Mouse (Mus musculus) stomach, postnatal 0 days (tissue): ENCODE data around the gene Oit1. TPM values are rescaled to one million over a fixed set of nuclear protein-coding genes. Genes with fewer than 3 reads are reported as not detected.

ENCODE experiments used
- ATAC-seq: fragments of 200-750 bp; cut with Nextera tagmentation; 2 replicates; pipeline ENCODE4 v1.8.0; 2017; ENCODE audit not compliant: low FRiP score, low TSS enrichment
- DNase-seq: peaks from one replicate; pipeline ENCODE4 v3.0.0-alpha.2; 2016; ENCODE audit warnings: low spot score
- H3K27ac ChIP-seq: fragments of 300-500 bp; sonication (generic); replicated peaks from 2 replicates; pipeline ENCODE4 v1.5.1; 2014; ENCODE audit warnings: mild to moderate bottlenecking, control low read depth
- H3K27me3 ChIP-seq: fragments of 300-500 bp; sonication (generic); 2 replicates; pipeline ENCODE4 v1.6.1; 2014; ENCODE audit warnings: low read length; ENCODE audit not compliant: control insufficient read depth, insufficient read depth
- H3K36me3 ChIP-seq: fragments of 300-500 bp; sonication (generic); 2 replicates; pipeline ENCODE4 v1.6.1; 2014; ENCODE audit warnings: low read length, mixed read lengths; ENCODE audit not compliant: control insufficient read depth, insufficient read depth
- H3K4me1 ChIP-seq: fragments of 300-500 bp; sonication (generic); replicated peaks from 2 replicates; pipeline ENCODE4 v1.6.1; 2014; ENCODE audit warnings: antibody characterized with exemption; ENCODE audit not compliant: control insufficient read depth, insufficient read depth
- H3K4me2 ChIP-seq: fragments of 300-500 bp; sonication (generic); replicated peaks from 2 replicates; pipeline ENCODE4 v1.6.1; 2014; ENCODE audit warnings: low read depth, mild to moderate bottlenecking, control low read depth, moderate library complexity
- H3K4me3 ChIP-seq: fragments of 300-500 bp; sonication (generic); 2 replicates; pipeline ENCODE4 v1.5.1; 2014; ENCODE audit warnings: low read depth, low read length, control low read depth
- H3K9ac ChIP-seq: fragments of 300-500 bp; sonication (generic); 2 replicates; pipeline ENCODE4 v1.6.1; 2014; ENCODE audit warnings: mild to moderate bottlenecking, low read length, control low read depth, mixed read lengths
- H3K9me3 ChIP-seq: fragments of 300-500 bp; sonication (generic); 2 replicates; pipeline ENCODE4 v1.6.1; 2016; ENCODE audit warnings: low read length; ENCODE audit not compliant: control insufficient read depth
- CTCF ChIP-seq: IDR thresholded peaks from 2 replicates; pipeline ENCODE4 v1.5.1; 2016; ENCODE audit warnings: antibody characterized with exemption, low read depth, mild to moderate bottlenecking, moderate library complexity
- EP300 ChIP-seq: optimal IDR thresholded peaks from 2 replicates; pipeline ENCODE3; 2016; ENCODE audit warnings: antibody characterized with exemption
- whole genome bisulfite sequencing: fragments of 180-500 bp; shearing (Covaris S2); extraction: QIAGEN DNeasy Blood & Tissue Kit; methylation state at CpG from one replicate; pipeline ENCODE4 v1.1.7; 2014; 5-methylcytosine and 5-hydroxymethylcytosine counted together
- polyA plus RNA-seq: library from polyadenylated mRNA; unstranded; fragments of >200 nt; fragmentation: Nextera tagmentation; extraction: Ambion mirVana; gene quantifications from 2 replicates; pipeline ENCODE4 v1.2.1, GENCODE M21; 2015

Gene Oit1
- polyA plus RNA-seq, 1 experiment from 2014 or later: 57.9 TPM

- H3K36me3 ChIP-seq: no peaks in the 10 kb centered on the region
- H3K27me3 ChIP-seq: no peaks in the 10 kb centered on the region
- ATAC-seq (no peak), DNase-seq (no peak)
- H3K4me1 ChIP-seq: no peaks in the 10 kb centered on the region
- H3K9ac ChIP-seq: no peak overlapping the region
- no peaks in the 10 kb centered on the region for H3K9me3 ChIP-seq
- WGBS: 31% methylated on average over 10 of the region's 10 CpGs
- H3K4me3 ChIP-seq: no peak overlapping the region
- H3K27ac ChIP-seq: no peak overlapping the region
- H3K4me2 ChIP-seq: no peak overlapping the region
- TF ChIP-seq CTCF (no peak), EP300 (no peak)
Measured at GRCm38 (mm10) chr14:8302687-8303086, 75.9 kb downstream of the Oit1 start.

GRCm38 (mm10) chr14:8300281-8300680 lies 78.3 kb downstream of the Oit1 start:
- 33% methylated on average over 8 of the region's 8 CpGs for WGBS
- DNase-seq (peak; percentile 57), ATAC-seq (no peak)

More at GRCm38 (mm10) chr14:8300281-8300680, 78.3 kb downstream of the Oit1 start:
- H3K27ac ChIP-seq: no peak overlapping the region
- H3K9ac ChIP-seq: no peak overlapping the region
- no peaks in the 10 kb centered on the region for H3K27me3 ChIP-seq
- no peak overlapping the region for H3K4me3 ChIP-seq
- H3K4me1 ChIP-seq: no peaks in the 10 kb centered on the region
- H3K4me2 ChIP-seq: no peak overlapping the region
- no peaks in the 10 kb centered on the region for H3K9me3 ChIP-seq
- TF ChIP-seq EP300: no peak
- peak; percentile 74 for TF ChIP-seq CTCF
- no peaks in the 10 kb centered on the region for H3K36me3 ChIP-seq

Other genes with a start within 250 kb of the Oit1 start
- 142 and 144 TPM in 2 replicates for gene Pdhb, start 205.7 kb downstream of the Oit1 start, polyA plus RNA-seq
- gene Kctd6, start 164.6 kb downstream of the Oit1 start, polyA plus RNA-seq: 12.9 and 13.8 TPM in 2 replicates
- 6.0 and 7.2 TPM in 2 replicates for gene Acox2, start 119.4 kb downstream of the Oit1 start, polyA plus RNA-seq
- 0.31 and 0.36 TPM in 2 replicates for gene Fam107a, start 60.7 kb downstream of the Oit1 start, polyA plus RNA-seq